Mouse (Mus musculus) right cerebral cortex, adult 18-20 months (tissue): ENCODE data around the gene Fam240b.
"Not testable (repeated sequence)": the region's sequence is repeated elsewhere in the genome, so short reads cannot be mapped to it uniquely, and the experiment has no call there.

Source experiments
- DNase-seq: peaks from one replicate; pipeline ENCODE4 v3.0.0; 2022; ENCODE audit warnings: mixed read lengths

The Fam240b gene

GRCm38 (mm10) chr13:64497692-64498091 is at the start of gene Fam240b:
Gene Fam240b, minus strand, starts transcription at chr13:64497792.
- no peak for DNase-seq

- DNase-seq, result no peak
These were observed 32.5 kb upstream of the Fam240b start for GRCm38 (mm10) chr13:64530139-64530538.

GRCm38 (mm10) chr13:64526515-64527285 is 29.1 kb upstream of the Fam240b start:
- DNase-seq, result peak; percentile 18

DNA sequence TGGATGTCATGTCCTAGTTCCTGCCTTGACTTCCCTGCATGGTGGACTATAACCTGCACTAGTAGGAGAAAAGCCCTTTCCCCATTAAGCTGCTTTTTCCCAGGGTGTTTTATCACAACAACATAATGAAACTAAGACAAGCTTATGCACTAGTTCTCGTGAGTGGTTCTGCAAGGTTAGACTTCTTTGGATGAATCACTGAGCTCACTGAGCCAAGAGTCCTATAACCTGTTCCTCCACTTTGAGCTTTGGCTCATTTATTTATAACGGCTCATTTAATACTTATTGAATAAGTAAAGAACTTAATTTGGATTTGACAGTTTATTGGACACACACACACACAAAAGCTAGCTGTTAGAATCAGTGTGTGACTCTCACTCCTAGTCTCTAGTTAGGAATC is 16.7 kb upstream of the Fam240b start:
- no peak for DNase-seq

- no peak for DNase-seq
These were observed 14.0 kb upstream of the Fam240b start for GRCm38 (mm10) chr13:64511616-64512015.

- DNase-seq, result no peak
These were observed 9.8 kb upstream of the Fam240b start for GRCm38 (mm10) chr13:64507361-64507760.

DNA sequence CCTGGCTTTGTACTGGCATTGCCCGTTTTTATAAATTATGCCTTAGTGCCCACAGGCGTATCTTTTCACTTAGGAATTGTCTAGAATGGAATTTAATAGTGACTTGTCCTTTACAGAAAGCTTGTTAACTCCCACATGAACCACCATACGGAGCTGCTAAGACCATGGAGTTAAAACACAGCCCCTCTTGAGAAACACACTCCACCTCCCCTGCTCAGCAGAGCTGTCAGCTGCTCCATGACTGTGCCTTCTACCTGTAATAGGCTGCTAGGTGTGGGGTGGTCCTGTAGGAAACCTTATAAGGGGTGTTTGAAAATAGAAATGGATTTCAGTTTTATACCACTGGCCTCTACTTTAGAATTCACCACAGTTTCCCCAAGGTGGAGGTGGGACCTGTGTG is 5.2 kb upstream of the Fam240b start:
- DNase-seq, result no peak

DNA sequence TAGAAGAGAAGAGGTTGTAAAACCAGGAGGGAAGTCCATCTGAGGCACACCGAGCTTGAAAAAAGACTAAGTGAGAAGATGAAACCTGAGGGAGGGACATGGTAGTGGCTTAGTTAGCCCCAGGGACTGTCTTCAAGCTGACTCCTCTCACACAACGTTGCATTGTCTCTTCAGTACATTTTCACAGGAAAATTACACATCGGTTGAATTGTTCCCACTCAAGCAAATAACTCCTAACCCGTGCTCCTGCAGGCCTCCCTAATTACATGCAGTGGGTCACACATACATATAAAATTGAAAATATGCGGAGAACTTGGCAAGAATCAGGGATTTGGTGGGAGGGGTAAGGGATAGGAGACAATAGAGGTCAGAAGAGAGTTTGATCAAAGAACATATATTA is 4.0 kb downstream of the Fam240b start:
- DNase-seq, result no peak

- no peak for DNase-seq
These were observed 7.7 kb downstream of the Fam240b start for GRCm38 (mm10) chr13:64489886-64490285.

GRCm38 (mm10) chr13:64479960-64480359 is 17.6 kb downstream of the Fam240b start:
- DNase-seq, result no peak

- DNase-seq, result no peak
These were observed 19.6 kb downstream of the Fam240b start for GRCm38 (mm10) chr13:64477968-64478367.

DNA sequence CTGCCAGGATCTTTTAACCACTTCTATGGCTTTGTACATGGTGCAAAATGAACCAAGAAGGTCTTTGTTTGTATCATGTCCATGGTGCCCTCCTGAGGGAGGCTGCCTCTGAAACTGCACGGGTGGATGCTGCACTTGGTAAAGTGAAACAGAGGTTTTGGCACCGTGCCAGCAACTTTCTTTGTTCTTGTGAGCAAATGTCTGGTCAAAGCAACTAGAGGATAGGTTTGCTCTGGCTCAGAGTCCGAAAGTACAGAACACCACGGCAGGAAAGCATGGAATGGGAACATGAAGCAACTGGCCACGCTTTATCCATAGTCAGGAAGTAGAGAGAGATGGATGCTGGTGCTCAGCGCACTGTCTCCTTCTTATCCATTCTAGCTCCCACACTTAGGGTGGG is 29.7 kb downstream of the Fam240b start:
- no peak for DNase-seq

DNA sequence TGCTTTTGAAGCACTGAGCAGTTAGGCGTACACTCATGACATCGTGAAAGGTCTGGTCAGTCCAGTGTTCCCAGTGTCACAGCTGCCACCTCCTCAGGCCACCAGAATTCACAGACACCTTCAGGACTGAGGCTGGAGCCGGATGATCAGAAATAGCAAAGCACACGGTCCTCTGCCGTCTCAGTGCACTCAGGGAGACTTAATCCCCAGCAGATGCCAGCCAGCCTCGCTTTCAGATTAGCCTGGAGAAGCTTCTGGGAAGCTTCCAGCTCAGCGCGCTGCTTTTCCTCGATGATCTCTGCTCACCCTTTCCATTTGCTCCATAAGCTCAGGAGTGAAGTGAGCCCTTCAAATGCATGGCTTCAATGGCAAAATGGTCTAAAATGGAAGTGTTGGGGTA is 32.4 kb downstream of the Fam240b start:
- no peak for DNase-seq

GRCm38 (mm10) chr13:64462581-64462980 is 35.0 kb downstream of the Fam240b start:
- DNase-seq, result no peak

- no peak for DNase-seq
These were observed 39.4 kb downstream of the Fam240b start for GRCm38 (mm10) chr13:64458181-64458580.

DNA sequence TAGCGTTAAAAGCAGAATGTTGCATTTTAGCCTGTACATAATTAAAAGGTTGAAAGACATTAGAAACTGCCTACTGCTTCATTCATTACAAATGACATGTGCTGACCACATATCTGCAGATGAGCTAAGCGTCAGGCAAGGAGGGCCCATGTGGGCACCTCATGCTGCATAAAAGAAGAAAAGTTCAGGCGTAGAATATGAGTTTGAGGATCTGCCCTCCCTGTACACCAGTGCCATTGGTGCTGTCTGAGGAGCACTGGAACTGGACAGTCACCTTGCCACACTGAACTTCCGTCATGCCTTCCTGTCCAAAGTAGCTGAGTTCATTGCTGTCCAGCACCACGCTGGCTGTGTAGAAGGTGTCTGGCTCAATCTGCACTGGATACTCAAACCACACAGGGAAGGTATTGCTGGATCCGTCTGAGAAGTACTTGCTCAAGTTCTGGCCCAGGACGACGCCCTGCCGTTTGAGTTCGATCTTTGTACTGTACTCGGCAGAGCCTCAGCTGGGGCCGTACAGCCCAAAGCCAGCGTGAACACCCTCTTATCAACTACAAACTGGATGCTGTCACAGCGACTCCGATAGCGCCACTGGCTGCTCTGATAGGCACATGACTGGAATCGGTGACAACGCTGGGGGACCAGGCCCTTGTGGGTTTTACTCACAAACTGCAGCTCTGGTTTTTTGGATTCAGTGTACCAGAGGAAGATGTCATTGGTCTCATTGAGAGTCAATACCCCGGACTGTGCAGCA is 40.2 kb downstream of the Fam240b start:
- DNase-seq, result not testable (repeated sequence)

- no peak for DNase-seq
These were observed 47.4 kb downstream of the Fam240b start for GRCm38 (mm10) chr13:64450001-64450794.

GRCm38 (mm10) chr13:64448729-64449128 is 48.9 kb downstream of the Fam240b start:
- DNase-seq, result no peak

- DNase-seq, result peak; percentile 23
These were observed 49.6 kb downstream of the Fam240b start for GRCm38 (mm10) chr13:64447947-64448346.

- DNase-seq, result no peak
These were observed 52.2 kb downstream of the Fam240b start for GRCm38 (mm10) chr13:64445254-64445920.

DNA sequence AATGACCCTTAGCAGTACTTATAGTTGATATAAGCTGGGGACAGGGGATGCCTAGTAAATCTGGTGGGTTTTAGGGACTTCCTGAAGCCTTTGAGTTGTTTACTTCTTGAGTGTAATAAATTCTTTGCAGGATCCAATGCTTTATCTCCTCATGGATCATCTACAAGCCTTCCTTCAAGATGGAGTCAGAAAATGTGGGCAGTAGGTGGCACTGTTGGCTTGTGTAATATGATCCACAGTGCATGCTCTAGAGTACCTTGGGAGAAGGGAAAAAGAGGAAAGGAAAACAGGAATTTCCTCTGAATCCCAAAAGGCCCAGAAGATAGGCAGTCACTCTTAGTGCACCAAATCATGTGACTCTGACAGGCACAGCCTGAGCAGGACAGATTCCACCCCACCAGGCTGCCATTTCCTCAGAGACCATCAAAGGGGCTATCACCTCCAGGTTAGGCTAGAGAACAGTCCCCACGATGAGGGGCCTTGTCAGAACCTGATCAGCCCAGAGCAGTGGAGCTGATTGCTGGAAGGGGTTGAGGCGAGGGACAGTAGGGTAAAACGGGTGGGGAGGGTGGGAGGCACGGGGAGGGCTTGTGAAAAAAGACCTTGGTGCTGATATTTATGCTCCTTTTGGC is 54.2 kb downstream of the Fam240b start:
- peak; percentile 61 for DNase-seq

DNA sequence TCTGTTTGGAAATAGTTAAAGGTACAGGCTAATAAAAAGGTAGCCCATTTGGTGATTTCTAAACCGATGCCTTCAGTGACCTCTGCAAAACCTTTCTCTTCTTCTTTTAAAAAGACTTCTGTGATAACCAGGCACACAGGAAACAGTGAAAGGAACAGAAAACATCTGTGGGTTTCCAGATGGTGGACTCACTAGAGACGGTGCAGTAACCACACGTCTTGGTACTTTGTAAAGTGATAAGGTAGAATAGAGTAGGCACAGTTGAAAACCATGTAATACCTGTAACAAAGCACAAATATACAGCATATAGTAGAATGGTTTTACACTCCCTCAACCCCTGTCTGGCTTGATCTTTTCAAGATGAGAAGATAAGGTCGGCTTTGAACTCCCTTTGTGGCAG is 57.0 kb downstream of the Fam240b start:
- no peak for DNase-seq
